ENCODE assay signal across 8 mouse cellular contexts in genomic region chrX:53607242-53608121, GRCm38 (mm10). TPM values are rescaled to one million over a fixed set of nuclear protein-coding genes. Genes with fewer than 3 reads are reported as not detected.
DNase-seq lines count a peak whose midpoint lies in the region; ATAC-seq and TF ChIP-seq lines count a peak whose summit lies in the region.

TSS of gene Rtl8c (plus strand) at chrX:53608032.

- intact Hi-C loops in left cerebral cortex, postnatal 25 days (cut with DNase I), result loop anchor here (5.0 kb wide), 1 partner anchor 65 kb away; the partner anchor contains the start of gene Rtl8b

- WGBS in embryonic facial prominence, embryonic 11.5 days, result 25% methylated on average over 19 of the region's 20 CpGs
- 27% methylated on average over 19 of the region's 20 CpGs for WGBS in intestine, postnatal 0 days

- no peaks in the 10 kb centered on the region for H3K4me1 ChIP-seq in embryonic facial prominence, embryonic 11.5 days (ENCODE audit: control insufficient read depth, insufficient read depth, low read length)
- no peaks in the 10 kb centered on the region for H3K4me1 ChIP-seq in intestine, postnatal 0 days (replicated peaks; ENCODE audit: control insufficient read depth, insufficient read depth, low read length)

- H3K27ac ChIP-seq in embryonic facial prominence, embryonic 11.5 days (replicated peaks; ENCODE audit: low read depth, low read length), result no peak within 1 kb of the TSS
- H3K27ac ChIP-seq in intestine, postnatal 0 days (ENCODE audit: low read depth, low read length), result 0 out of 2 replicates have a peak within 1 kb of the TSS, but pooled peaks have one; percentile 21

- H3K36me3 ChIP-seq in embryonic facial prominence, embryonic 11.5 days (replicated peaks; ENCODE audit: control insufficient read depth, insufficient read depth, low read depth, low read length), result no peaks in the 10 kb centered on the region
- H3K36me3 ChIP-seq in intestine, postnatal 0 days (ENCODE audit: control insufficient read depth, insufficient read depth), result no peaks in the 10 kb centered on the region

- peak within 1 kb of the TSS; percentile 47 for H3K9ac ChIP-seq in embryonic facial prominence, embryonic 11.5 days (replicated peaks; ENCODE audit: low read length)
- peak within 1 kb of the TSS; percentile 34; the same call in 1 of the 2 replicates for H3K9ac ChIP-seq in intestine, postnatal 0 days (ENCODE audit: low read depth, low read length)

- TF ChIP-seq CTCF in intestine, postnatal 0 days (IDR thresholded peaks at IDR 0.05; ENCODE audit: low read depth), result 0 out of 2 replicates have a peak, but pooled peaks have one; percentile 18

- H3K27me3 ChIP-seq in embryonic facial prominence, embryonic 11.5 days (ENCODE audit: control insufficient read depth, insufficient read depth, low read length), result no peaks in the 10 kb centered on the region
- no peaks in the 10 kb centered on the region for H3K27me3 ChIP-seq in intestine, postnatal 0 days (replicated peaks; ENCODE audit: control insufficient read depth, insufficient read depth, low read length)

- peak within 1 kb of the TSS; percentile 55 for H3K4me2 ChIP-seq in embryonic facial prominence, embryonic 11.5 days (ENCODE audit: low read depth, low read length)
- H3K4me2 ChIP-seq in intestine, postnatal 0 days (replicated peaks; ENCODE audit: low read depth), result peak within 1 kb of the TSS; percentile 61

- ATAC-seq in embryonic facial prominence, embryonic 11.5 days (replicated peaks; ENCODE audit: insufficient number of reproducible peaks, low FRiP score, low TSS enrichment, low read depth), result peak; percentile 87
- no peak for ATAC-seq in intestine, postnatal 0 days
- ATAC-seq in megakaryocyte progenitor cell, adult 5-6 weeks (replicated peaks; ENCODE audit: poor library complexity), result peak; percentile 97
- no peak for ATAC-seq in erythroid progenitor cell, adult 5-6 weeks (replicated peaks; ENCODE audit: low FRiP score, poor library complexity, severe bottlenecking)

- H3K4me3 ChIP-seq in embryonic facial prominence, embryonic 11.5 days (ENCODE audit: low read depth, low read length), result peak within 1 kb of the TSS; percentile 34
- H3K4me3 ChIP-seq in intestine, postnatal 0 days (ENCODE audit: low read depth, low read length), result peak within 1 kb of the TSS; percentile 34

- DNase-seq in adrenal gland, postnatal 36 days, result peak; percentile 77 to 85
- DNase-seq in embryonic facial prominence, embryonic 11.5 days (ENCODE audit: low spot score), result peak; percentile 74
- peak; percentile 98 for DNase-seq in heart, adult 11 months
- DNase-seq in left cerebral cortex, postnatal 25 days (ENCODE audit: low spot score in 2 of 2), result peak; percentile 76 to 90
- DNase-seq in right cerebral cortex, postnatal 36 days (ENCODE audit: low spot score in 2 of 2), result peak; percentile 73 to 83

- H3K9me3 ChIP-seq in embryonic facial prominence, embryonic 11.5 days (replicated peaks; ENCODE audit: control insufficient read depth, low read length), result no peaks in the 10 kb centered on the region
- H3K9me3 ChIP-seq in intestine, postnatal 0 days (ENCODE audit: control insufficient read depth), result no peaks in the 10 kb centered on the region

RNA-seq across cellular contexts. Expression of gene Rtl8c, which starts in this region (rescaled TPM):
- total RNA-seq in adrenal gland, postnatal 36 days (2021), result 100 to 1,000 TPM; 124 to 144 TPM
- polyA plus RNA-seq in embryonic facial prominence, embryonic 11.5 days (2014; fragmentation: Nextera tagmentation; extraction: Ambion mirVana), result 21.3 and 27.6 TPM in 2 replicates
- polyA plus RNA-seq in intestine, postnatal 0 days (2015; fragmentation: Nextera tagmentation; extraction: Ambion mirVana), result 18.0 and 22.0 TPM in 2 replicates
- 100 to 1,000 TPM; 253 to 257 TPM for total RNA-seq in left cerebral cortex, postnatal 25 days (2021)
- total RNA-seq in megakaryocyte progenitor cell, adult 5-6 weeks (2015), result 3.6 and 13.3 TPM in 2 replicates
- total RNA-seq in megakaryocyte progenitor cell, adult 5-6 weeks (2017), result 8.4 TPM in 1 of 2 replicates, not detected in the other
- total RNA-seq in erythroid progenitor cell, adult 5-6 weeks (2015; ENCODE audit: low replicate concordance), result not detected in 2 replicates
- not detected in 2 replicates for total RNA-seq in erythroid progenitor cell, adult 5-6 weeks (2017; ENCODE audit: low replicate concordance)

Comparison
In these comparisons a context has a peak if more than half of its experiments do, and no peak if none do; other contexts are left out.
1. ATAC-seq: peak in embryonic facial prominence, embryonic 11.5 days (single experiment) and megakaryocyte progenitor cell, adult 5-6 weeks (single experiment); none in intestine, postnatal 0 days (single experiment) and erythroid progenitor cell, adult 5-6 weeks (single experiment).
2. Peak in every context shown above with its lines, with median percentiles within 50 percentile points of each other: DNase-seq.